Mouse (Mus musculus): Measurements from ENCODE around the gene Lamp2.
"Not testable (repeated sequence)": the region's sequence is repeated elsewhere in the genome, so short reads cannot be mapped to it uniquely, and the experiment has no call there.

Lamp2 gene

DNA sequence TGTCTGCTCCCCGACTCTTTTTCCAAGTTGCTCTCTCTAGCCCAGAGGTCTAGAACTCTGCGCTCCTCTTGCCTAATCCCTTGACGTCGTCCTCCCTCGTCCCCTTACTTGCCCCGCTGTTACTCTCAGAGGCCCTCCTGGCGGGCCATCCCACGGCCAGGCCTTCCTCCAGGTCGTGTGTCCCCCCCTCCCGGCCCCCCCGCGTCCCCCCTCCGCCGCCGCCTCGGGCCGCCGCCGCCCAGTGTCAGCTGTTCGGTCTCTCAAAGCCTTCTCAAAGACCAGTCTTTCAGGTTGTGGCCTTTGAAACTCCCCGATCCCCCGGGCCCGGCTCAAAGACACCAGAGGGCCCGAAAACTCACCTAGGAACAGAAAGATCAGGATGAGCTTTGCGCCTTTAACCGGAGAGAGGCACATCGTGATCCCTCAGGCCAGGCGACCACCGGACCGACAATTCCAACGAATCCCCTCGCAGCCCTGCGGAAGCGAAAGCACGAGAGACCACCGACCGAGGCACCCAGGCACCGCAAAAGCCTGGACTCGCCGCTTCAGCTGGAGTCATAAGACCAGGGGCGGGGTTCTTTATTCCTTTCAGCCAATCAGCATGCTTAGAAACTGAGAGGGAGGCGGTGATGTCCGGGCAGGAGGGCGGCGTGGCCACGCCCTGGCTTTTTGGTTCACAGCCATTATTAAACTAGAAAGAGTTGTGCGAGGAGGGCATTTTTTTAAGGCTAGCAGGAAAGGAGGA is at the start of gene Lamp2:
Lamp2 (minus strand) TSS at position 565 of the 745 bp plus-strand sequence.
- DNase-seq (ENCODE audit: extremely low spot score, low read depth, low spot score): peak; percentile 30

DNA sequence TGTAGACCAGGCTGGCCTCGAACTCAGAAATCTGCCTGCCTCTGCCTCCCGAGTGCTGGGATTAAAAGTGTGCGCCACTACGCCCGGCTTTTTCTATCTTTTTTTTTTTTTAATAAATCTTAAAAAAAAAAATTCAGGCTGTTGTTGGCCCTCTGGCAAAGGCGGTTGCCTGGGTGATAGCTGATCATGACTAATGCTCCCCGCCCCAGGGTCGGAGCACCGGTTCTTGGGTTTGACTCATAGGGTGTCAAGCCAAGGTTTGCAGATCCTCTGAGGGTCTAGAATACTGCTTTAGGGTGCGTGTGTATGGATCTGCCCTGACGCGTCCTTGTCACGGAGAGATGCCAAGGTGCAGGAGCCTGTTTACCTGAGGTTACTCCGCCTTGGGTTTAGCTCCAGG is 48.6 kb upstream of the Lamp2 start:
- DNase-seq (ENCODE audit: extremely low spot score, low read depth, low spot score): no peak

DNA sequence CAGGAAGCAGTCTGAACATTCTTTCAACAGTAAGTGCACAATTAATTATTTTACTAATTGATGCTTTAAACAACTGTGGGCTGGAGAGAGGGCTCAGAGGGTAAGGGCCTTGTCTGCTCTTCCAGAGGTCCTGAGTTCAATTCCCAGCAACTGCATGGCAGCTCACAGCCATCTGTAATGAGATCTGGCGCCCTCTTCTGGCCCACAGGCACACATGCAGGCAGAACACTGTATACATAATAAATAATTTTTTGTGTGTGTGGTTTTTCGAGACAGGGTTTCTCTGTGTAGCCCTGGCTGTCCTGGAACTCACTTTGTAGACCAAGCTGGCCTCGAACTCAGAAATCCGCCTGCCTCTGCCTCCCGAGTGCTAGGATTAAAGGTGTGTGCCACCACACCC is 45.9 kb upstream of the Lamp2 start:
- DNase-seq (ENCODE audit: extremely low spot score, low read depth, low spot score): not testable (repeated sequence)

- DNase-seq (ENCODE audit: extremely low spot score, low read depth, low spot score): not testable (repeated sequence)
Observed at GRCm38 (mm10) chrX:38485464-38485863, 29.2 kb upstream of the Lamp2 start.

DNA sequence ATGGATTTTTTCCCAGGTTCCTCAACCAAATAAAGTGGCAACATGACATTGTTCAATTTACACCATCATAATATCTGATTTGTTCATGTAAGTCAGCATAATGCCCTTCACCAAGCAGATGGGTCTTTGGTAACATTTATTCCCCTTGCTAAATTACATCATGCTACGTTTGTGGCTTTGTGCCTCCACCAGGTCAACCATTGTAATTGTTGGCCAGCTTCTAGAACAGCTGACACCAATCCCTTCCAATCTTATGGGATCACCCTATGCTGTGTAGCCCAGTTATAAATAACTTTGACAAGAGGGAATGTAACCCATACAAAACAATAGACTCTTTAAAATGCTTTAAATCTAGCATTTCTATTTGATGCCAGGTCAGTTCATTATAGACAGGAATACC is 22.3 kb upstream of the Lamp2 start:
- no peak for DNase-seq (ENCODE audit: extremely low spot score, low read depth, low spot score)

GRCm38 (mm10) chrX:38473537-38474299 is 17.5 kb upstream of the Lamp2 start:
- DNase-seq (ENCODE audit: extremely low spot score, low read depth, low spot score): peak; percentile 41

DNA sequence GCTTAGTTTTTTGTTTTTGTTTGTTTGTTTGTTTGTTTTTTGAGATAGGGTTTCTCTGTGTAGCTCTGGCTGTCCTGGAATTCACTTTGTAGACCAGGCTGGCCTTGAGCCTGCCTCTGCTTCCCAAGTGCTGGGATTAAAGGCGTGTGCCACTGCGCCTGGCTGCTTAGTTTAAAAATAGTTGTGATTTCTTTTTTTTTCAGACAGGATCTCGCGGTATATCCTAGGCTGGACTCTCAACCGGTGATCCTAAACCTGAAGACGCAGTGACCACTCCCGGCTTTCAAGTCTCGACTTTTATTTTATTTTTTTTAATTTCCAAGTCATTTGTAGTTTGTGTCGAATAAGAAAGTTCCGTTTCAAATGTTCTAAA is 16.9 kb upstream of the Lamp2 start:
- no peak for DNase-seq (ENCODE audit: extremely low spot score, low read depth, low spot score)

GRCm38 (mm10) chrX:38466236-38466635 is 10.0 kb upstream of the Lamp2 start:
- DNase-seq (ENCODE audit: extremely low spot score, low read depth, low spot score): no peak

GRCm38 (mm10) chrX:38463160-38463559 is 6.9 kb upstream of the Lamp2 start:
- no peak for DNase-seq (ENCODE audit: extremely low spot score, low read depth, low spot score)

GRCm38 (mm10) chrX:38462101-38462500 is 5.8 kb upstream of the Lamp2 start:
- DNase-seq (ENCODE audit: extremely low spot score, low read depth, low spot score): no peak

DNA sequence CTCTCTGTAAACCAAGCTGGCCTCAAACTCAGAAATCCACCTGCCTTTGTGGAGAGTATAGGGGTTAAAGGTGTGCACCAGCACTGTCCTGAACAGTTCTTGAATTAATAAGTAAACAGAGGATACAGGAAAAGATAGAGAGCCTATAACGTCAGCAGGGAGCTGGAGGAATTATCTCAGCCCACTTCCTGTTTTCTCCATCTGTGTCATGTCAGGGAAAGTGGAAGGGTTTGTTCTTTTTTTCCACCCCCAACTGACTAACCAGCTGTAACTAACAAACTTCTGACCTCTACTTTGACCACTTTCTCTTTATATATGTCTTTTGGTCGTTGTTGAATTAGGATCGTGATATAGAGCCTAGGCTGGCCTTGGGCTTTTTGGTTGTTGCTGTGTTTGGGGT is 4.6 kb upstream of the Lamp2 start:
- no peak for DNase-seq (ENCODE audit: extremely low spot score, low read depth, low spot score)

GRCm38 (mm10) chrX:38459076-38459475 is 2.8 kb upstream of the Lamp2 start:
- no peak for DNase-seq (ENCODE audit: extremely low spot score, low read depth, low spot score)

GRCm38 (mm10) chrX:38456635-38457006 is 367 bp upstream of the Lamp2 start:
- DNase-seq (ENCODE audit: extremely low spot score, low read depth, low spot score): no peak

DNA sequence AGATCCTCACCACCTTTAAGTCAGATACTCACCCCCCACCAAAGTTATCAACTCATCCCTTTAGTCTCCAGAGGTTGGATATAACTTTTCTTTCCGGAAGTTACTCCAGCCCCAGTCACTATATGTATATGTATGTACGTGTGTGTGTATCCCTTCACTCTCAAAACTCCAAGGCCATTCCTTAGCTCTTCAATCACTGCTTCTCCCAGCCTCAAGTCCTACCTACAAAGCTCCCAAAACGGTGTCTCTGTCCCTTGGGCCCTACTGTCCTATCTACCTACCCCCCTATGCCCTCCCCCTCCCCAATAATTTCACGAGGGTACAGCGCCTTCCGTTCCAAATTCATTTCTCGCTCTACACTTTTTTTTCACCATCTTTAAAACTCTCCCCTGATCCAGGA is 780 bp downstream of the Lamp2 start:
- no peak for DNase-seq (ENCODE audit: extremely low spot score, low read depth, low spot score)

- no peak for DNase-seq (ENCODE audit: extremely low spot score, low read depth, low spot score)
Observed at GRCm38 (mm10) chrX:38454900-38455299, 1.4 kb downstream of the Lamp2 start.

- no peak for DNase-seq (ENCODE audit: extremely low spot score, low read depth, low spot score)
Observed at GRCm38 (mm10) chrX:38453924-38454323, 2.3 kb downstream of the Lamp2 start.

DNA sequence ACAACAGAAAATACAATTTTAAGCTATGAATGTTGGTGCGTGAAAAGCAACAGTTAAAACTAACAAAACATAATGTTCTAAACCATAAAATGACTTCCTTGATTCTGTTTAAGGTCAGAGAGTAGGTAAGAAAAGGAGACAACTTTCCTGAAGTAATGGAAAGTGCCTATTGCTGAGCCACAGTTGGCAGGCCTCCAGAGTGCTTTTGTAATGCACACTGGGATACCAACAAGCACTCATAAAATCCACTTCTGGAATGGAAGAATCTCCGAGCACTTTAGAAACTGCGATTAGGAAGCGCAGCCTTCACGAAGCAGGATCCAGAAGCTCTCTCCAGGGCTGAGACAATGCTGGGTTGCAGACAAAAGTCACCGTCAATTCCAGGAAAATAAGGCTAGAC is 5.8 kb downstream of the Lamp2 start:
- DNase-seq (ENCODE audit: extremely low spot score, low read depth, low spot score): no peak

- DNase-seq (ENCODE audit: extremely low spot score, low read depth, low spot score): no peak
Observed at GRCm38 (mm10) chrX:38445705-38446104, 10.5 kb downstream of the Lamp2 start.

DNA sequence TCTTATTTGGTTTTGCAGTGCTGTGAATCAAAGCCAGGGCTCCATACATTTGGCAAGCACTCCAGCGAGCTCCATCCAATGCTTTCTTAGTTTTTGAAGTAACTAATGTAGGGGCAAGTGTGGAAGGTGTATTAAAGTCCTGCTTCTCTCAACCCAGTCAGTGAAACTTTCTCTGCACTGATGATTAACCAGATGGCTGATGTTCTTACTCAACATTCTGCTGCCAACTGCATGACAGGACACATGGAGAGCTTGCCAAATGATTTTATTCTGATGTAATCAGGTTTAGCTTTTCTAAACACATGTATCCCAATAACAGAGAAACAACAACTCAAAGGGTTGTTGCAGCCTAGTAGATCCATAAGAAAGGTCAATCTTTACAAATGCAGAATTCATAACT is 13.8 kb downstream of the Lamp2 start:
- no peak for DNase-seq (ENCODE audit: extremely low spot score, low read depth, low spot score)

DNA sequence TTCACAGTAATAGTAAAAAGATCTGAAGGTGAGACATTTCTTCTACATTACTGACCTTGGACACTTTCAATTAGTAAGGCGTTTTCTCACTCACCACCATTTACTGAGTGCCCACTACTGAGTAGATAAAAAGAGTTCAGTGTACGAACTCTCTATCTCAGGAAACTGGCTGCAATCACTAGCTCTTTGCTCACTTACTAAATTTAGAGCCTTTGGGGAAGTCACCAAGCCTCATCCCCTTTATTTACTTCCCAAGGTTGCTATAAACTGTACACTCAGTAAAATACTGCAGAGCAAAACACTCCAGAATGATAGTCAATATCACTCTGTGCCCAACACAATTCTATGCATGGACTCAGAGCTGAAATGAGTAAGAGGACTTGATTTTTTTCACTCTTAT is 16.6 kb downstream of the Lamp2 start:
- no peak for DNase-seq (ENCODE audit: extremely low spot score, low read depth, low spot score)

- peak; percentile 28 for DNase-seq (ENCODE audit: extremely low spot score, low read depth, low spot score)
Observed at GRCm38 (mm10) chrX:38438147-38438791, 18.0 kb downstream of the Lamp2 start.

GRCm38 (mm10) chrX:38429455-38429854 is 26.8 kb downstream of the Lamp2 start:
- no peak for DNase-seq (ENCODE audit: extremely low spot score, low read depth, low spot score)
